Mouse (Mus musculus) layer of hippocampus, postnatal 14 days (tissue): ENCODE measurements around the gene Hc. TPM values are rescaled to one million over a fixed set of nuclear protein-coding genes. Genes with fewer than 3 reads are reported as not detected.

Source experiments
- DNase-seq, 2 experiments: peaks; one replicate each; pipeline ENCODE4 v3.0.0; 2021 to 2022; ENCODE audit warnings: low spot score in 2 of 2, mixed read lengths in 1 of 2
- total RNA-seq, 2 experiments: library from RNA; stranded (reverse); gene quantifications; 2 replicates each; pipeline ENCODE4 v1.2.3; 2021

The Hc gene
- total RNA-seq, 2 experiments from 2014 or later = 0.18 to 0.67 TPM

DNA sequence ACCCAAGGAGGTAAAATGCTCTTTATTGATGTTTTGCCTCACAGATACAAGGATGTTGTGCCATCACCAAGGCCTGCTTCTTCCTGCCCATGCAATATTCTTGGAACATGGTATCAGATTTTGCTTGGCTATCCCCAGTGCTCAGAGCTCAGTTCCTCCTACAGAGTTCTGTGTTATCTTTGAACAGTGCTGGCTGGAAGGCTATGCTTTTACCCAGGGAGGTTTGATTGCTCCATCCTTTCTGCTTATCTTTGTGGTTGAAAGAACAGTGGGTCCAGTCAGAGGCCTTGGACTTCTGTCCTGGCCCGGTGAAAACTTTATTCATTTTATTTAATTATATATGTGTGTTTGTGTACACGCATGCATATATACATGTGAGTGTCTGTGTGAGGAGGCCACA lies 83.0 kb downstream of the Hc start:
- DNase-seq = no peak

DNA sequence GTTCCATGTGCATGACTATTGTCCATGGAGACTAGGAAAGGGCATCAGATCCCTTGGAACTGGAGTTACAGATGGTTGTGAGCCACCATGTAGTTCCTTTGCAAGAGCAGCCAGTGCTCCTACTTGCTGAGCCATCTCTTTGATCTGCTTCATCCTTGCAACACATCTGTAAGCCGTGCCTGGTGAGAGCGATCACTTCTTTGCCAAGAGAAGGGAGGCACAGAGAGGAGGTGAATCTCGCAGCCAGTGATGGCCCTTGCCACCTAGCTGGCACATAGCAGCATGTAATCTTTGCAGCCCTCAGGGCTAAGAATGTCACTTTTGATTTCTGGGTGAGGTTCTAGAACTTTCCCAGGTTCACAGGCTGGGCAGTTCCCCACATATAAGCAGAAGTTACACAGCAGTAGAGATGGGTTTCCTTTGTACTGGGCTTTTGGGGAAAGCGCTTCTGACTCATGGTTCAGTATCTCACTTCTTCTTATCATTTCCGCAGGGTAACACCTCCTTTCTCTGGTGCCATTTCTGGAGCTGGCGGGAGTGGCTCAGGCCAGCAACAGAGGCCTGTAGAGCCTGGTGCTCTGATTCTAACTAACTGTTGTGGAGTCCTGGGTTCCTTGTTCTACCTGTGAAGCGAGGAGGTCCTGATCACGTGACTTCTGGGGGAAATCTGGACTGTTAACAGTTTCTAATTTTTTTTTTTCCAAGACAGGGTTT lies 84.1 kb downstream of the Hc start:
- no peak for DNase-seq

DNA sequence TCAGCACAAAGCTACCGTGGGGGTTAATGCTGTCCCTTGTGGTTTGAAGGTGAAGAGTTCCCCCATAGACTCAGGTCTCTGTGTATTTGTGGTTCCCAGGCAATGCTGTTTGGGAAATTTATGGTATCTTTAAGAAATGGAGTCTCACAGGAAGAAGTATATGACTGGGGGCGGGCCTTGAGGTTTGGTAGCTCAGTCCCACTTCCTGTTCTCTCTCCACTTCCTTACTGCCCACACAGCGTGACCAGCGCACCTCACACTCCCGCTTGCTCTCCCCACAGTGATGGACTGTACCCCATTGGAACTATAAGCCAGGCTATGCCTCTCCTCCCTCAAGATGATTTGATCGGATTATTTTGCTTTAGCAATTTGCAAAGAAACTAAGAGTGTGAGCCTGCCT lies 84.8 kb downstream of the Hc start:
- DNase-seq = no peak

DNA sequence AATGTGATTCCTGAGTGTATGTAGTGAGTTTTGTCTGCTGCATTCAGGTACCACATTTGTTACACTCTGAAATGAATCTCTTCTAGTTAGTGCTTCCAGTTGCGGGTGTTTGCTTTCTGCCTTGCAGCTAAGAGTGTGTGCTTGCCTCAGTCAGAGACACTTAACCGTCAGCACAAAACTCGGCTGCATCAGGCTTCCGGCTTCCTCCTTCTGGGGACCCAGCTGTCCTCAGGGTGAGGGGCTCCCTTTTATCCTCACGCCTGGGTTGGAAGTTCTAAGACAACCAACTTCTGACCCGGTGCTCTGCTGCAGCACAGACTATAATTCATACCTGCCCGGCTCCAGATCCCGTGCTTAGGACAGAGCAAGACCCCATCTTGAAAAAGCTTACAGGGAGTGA lies 88.2 kb downstream of the Hc start:
- no peak for DNase-seq

DNA sequence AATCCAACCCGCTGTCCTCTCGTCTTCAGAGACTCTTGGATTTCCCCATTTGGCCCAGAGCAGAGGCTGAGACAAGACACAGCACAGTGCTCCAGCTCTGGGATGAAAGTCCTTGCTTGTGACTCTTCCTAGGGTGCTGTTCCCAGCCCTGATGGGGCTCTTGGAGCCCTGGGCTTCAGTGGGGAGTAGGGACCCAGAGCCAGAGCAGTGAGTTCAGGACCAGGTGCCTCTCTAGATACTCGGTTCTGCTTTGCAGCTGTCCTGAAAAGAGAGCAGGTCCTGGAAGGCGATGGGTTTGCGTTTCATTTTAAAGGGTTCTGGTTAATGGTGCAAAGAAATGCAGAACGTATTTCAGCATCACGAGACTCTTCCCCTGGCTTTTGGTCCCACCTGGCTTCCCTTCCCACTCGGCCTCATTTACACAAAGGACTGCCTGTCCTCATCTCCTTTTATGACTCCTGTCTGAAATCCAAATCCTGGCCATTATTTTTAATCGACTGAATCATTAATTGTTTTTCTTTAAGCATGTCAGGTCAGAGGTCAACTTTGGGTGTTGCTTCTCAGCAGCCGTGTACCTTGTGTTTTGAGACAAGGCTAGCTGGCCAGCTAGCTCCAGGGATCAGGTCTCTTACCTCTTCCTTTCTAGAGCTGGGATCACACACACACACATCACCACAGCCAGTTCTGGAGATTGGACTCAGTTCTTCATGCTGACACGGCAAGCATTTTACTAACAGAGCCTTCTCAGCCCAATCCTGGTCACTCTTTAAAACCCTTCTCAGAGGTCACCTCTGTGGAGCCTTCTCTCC lies 90.0 kb downstream of the Hc start:
- DNase-seq = no peak

DNA sequence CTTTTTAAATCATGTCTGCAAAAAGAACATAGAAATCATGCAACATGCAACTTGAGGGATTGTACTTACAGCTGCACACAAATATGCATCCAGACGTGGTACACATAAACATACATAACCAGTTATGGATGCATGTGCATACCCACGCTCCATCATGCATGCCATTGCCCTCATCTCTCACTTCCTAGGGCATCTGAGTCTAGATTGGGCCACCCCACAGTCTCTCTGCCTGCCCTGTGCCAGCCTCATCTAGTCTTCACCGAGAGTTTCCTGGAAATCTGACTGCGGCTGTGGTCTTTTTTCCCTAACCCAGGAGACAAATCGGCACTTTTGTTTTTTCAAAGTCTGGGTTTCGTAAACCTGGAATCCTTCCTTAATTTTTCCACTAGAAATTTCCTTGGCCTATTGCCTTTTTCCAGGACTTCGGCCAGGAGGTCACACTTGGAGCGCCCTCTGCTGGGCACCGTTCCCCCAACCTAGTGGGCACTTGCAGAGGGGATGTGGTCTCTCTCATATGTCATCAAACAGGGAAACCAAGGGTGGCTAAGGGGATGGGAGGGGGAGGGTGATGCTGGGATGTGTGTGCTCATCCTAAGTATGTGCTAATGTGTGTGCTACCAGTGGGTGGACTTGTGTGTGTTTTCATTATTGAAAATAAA lies 91.0 kb downstream of the Hc start:
- peak in 1 of 2 experiments; percentile 47 for DNase-seq

DNA sequence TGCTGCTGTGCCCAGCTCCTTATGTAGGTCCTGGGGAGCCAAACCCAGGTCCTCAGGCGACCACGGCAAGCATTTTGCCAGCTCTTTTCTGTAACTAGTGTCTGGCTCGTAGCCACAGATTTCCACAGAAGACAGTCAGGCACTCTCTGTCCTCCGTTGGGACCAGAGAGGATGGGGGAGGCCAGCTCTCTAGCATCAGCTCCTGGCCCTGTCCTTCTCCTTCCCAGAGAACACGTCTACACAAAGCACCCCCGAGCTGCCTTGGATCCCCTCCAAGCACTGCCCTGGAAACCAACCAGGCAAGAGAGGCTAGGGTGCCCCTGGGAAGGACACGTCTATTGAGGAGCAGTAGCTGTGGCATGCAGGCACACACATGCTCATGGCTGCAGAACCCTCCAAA lies 92.1 kb downstream of the Hc start:
- DNase-seq = no peak

DNA sequence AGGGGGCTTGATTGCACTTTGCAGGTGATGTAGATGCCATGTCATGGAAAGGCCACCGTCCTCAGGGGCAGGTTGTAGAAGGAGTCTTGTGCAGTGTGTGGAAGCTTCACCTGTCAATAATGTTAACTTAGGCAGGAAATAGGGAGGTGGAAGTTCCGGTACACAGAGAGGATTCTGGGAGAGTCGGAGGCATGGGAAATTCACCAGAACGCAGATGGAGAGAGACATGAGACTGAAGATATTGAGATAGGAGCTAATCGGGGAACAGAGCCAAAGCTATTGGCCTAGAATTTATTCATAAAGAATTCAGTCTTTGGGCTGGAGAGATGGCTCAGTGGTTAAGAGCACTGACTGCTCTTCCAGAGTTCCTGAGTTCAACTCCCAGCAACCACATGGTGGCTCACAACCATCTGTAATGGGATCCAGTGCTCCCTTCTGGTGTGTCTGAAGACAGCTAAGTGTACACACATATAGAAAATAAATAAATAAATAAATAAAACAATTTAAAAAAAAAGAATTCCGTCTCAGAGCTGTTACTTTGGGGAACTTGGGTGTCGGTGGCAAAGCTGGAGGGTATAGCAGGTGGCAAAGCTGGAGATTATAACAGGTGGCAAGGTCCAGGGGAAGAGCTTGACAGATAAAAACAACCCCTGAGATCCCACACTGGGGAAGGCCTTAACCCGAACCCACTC lies 94.8 kb downstream of the Hc start:
- DNase-seq = no peak

DNA sequence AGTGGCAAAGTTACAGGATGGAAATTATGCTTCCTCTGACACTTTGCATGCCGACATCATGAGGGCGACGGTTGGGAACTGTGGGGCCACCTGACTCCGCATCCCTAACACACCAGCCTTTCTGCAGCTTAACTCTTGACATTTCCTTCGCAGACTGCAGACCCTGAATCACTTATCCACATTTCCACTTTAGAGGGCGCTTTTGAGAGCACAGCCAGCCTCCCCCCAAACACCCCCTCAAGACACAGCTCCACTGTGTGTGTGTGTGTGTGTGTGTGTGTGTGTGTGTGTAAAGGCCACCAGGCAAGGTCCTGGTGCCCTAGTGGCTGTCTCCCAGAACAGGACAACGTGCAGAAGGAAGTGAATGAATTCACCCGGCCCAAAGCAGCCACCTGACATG lies 95.4 kb downstream of the Hc start:
- no peak for DNase-seq

DNA sequence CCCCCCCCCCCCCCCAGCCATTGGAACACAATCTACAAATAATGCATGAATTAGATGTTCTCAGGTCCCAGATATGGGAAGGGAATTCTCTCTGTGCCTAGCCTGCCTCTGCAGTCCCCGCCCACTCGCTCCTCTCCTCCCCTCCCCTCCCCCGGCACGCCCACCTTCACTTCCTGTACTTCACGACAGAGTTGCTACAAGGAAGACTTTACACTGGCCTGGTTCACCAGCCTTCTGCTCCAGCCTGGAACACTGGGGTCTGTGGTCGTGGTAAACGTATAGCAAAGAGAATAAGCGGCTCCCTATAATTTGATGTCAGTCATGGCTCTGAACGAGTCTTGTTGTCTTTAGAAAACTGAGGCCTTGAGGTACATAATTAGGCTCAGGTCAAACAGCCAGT lies 95.9 kb downstream of the Hc start:
- no peak for DNase-seq

DNA sequence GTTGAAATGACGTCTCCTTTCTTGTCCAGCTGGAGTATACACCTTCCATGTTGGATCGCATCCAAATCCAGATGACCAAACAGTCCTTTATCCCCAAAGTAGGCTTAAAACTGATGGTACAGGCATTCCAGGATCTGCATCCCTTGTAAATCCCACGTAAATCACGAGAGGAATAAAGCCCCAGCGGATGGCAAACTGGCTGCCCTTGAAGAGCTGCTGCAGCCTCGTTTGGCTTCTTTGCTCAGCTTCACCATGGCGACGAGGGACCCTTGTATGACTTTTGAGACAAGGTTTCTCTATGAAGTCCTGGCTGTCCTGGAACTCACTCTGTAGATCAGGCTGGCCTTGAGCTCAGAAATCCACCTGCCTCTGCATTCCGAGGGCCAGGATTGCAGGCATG lies 96.6 kb downstream of the Hc start:
- no peak for DNase-seq

DNA sequence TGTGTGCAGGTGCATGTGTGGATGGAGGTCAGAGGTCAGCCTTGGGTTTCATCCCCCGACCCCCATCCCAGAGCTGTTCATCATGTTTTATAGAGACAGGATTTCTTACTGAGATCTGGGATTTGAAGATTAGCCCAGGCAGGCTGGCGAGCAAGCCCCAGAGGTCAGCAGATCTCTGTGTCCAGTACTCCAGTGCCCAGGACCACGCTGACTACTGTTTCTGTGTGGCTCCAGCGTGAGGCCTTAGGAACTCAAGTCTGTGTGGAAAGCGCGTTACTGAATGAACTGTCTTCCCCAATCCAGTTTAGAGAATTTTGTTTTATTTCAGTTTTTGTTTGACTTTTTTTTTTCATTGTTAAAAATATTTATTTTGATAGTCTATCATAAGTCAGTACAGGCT lies 97.0 kb downstream of the Hc start:
- no peak for DNase-seq

DNA sequence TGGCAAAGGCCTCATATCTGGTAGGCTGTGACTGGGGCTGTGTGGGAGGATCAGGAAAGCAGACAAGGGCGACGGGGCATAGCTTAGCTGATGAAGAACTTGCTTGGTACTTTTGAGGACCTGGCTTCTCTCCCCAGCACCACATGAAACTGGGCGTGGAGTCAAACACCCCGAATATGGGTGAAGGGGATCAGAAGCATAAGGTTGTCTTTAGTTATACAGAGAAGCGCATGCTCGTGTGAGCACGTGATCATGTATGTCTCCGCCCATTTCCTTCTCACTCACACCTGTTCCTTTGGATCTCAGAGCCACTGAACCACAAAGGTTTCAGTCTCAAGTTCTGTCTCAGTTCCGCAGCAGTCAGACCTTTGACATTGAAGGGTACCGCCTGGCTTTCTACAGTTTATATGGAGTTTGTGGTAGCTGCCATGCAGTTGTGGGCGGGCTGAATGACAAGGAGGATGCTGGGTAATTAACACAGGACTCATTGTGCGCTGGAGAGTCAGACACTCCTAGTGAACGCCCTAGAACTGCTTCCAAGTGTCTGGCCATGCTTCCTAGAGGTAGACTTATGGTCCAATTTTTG lies 97.8 kb downstream of the Hc start:
- no peak for DNase-seq

DNA sequence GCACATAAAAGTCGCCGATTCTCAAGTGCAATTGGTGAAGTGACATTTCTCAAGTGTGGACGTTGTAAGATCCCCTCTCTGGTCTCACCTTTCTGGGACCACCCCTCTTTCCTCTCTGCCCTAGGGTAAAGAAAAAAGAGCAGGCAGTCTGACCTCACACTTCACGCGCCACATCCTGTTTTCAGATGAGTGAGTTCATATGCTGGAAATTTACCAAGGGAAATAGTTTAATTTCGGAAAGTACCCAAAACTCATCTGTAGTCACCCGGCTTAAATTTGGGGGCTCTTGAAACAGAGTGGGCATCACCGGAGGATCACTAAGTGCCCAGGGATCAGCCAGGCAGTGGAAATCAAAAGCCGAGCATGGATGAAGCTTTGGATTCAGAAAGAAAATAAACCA lies 98.3 kb downstream of the Hc start:
- DNase-seq = no peak

DNA sequence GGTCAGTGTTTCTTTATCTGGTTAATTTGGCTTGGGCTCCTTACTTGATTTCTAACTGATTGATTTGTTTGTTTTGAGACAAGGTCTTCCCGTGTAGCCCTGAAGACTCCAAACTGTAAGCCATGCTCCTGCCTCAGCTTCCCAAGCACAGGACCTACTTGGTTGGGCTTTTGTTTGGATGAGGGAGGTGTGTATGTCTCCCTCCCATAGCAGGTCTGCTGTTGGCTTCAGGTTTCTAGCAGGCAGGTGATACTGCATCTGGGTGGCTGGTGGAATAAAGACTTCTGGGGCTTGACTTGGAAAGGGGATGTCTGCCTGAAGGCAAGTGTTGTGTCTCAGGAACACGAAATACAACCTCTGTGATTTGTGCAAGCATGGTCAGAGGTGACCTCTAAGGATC lies 99.0 kb downstream of the Hc start:
- no peak for DNase-seq

DNA sequence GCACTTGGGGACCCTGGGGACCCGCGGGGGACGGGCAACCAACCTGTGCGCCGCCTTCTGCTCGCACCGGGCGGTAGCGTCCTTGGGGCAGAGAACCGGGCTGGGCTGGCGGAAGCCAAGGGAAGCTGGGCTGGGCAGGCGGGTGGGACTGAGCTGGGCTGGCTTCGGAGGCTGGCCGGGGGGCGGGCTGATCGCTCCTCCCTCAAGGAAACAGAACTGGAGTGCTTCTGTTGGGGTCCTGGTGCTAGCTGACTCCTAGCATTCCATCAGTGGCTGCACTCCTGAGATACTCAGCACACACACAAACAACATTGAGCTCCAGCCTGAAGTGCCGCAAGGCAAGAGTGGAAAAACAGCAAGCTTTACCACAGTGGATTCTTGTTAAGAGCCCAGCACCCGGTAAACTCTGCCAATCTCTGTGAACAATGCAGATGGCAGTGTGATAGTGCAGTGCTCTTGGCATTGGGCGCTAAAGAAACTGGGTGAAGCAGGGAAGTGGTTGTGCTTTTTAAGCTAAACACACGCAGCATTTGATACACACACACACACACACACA lies 99.7 kb downstream of the Hc start, which contains the start of gene Traf1:
TSS of gene Traf1 (minus strand) at position 292 of the 556 bp plus-strand sequence.
- no peak for DNase-seq

DNA sequence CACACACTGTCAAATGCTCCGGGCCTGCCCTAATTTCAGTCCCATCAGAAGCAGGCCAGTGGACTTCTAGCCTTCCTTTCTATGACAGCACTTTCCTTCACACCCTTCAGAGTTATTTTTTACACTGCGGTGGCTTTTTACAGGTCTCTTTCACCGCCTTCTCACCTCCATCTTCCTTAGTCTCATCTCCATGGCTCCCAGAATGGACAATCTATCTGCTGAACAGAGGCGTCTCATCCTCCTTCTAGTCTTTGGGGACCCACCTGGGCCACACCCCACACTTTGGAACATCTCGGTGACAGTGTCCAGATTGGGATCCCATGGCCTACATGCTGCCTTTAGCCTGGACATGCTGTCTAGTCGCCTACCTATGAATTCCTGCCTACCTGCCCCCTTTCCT lies 100.3 kb downstream of the Hc start:
- DNase-seq = no peak

DNA sequence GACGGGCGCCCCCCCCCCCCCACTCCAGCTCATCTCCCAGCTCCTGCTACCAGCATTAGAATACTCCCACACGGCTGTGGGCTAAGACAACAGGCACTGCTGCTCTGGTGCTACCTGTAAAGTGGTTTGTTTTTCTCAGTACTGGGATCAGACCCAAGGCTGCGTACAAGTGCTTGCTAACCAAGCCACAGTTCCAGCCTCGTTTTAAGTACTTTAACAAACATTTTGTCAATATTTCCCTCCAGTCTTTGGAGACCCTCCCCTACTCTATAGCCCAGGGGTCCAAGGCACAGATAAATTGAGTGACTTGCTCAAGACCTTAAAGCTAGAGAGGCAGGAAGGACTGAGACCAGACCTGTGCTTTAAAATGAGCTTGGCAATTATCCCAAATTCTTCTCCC lies 100.8 kb downstream of the Hc start:
- no peak for DNase-seq

DNA sequence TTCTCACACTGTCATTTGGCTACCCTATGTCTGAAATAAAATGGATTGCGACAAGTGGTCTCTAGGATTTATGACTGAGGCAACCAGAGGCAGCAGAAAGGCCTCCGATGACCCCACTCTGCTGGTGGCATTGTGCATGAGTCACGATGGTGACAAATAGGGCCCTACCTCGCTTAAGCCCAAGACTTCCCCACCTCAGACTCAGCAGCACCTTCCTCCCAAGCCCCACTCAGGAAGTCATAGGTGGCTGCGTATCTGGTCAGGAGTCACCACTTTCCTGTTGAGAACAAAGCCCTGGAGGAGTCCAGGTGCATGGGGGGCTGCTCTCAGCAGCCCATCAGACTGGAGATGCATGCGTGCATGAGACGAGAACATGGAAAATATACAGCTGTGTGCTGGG lies 102.7 kb downstream of the Hc start:
- no peak for DNase-seq

DNA sequence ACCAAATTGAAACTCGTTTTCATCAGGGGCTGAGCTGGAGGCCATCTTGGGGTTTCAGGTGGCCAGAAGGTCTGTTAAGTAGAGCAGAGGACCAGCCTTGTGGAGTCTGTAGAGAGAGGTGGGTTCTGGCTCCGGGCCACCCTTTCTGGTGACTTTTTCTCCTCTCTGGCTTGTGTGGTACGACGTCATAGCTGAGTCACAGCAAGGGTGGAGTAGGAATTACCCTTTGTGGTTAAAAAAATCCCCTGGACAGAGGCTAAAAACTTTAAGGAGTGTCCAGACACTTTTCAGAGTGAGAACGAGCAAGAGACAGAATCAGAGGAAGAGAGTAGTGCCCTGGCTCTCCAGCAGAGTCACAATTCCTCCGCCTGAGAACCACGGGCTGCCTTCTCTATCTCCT lies 103.2 kb downstream of the Hc start:
- DNase-seq = no peak

DNA sequence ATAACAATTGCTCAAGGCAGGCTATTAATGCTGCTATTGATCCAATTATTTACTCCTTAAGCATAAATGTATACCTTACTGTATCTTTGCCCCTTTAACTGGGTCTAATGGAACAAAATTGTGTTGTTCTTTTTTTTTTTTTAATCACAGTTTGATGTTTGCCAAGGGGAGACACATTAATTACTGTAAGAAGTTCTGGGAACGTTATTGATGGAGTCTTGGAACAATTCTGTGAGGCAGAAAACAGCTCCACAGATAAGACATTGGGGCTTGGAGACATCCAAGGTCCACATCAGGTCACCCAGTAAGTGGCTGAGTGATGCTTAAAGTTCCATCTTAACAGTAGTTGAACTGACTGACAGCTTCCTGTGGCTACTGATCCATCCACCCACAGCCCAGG lies 103.8 kb downstream of the Hc start:
- DNase-seq = no peak
